Mouse (Mus musculus): Measurements from ENCODE around the gene Lexm. TPM values are rescaled to one million over a fixed set of nuclear protein-coding genes. Genes with fewer than 3 reads are reported as not detected.

The Lexm gene
- total and polyA plus RNA-seq, 3 experiments: 0.19 to 0.21 TPM; not detected in 1

DNA sequence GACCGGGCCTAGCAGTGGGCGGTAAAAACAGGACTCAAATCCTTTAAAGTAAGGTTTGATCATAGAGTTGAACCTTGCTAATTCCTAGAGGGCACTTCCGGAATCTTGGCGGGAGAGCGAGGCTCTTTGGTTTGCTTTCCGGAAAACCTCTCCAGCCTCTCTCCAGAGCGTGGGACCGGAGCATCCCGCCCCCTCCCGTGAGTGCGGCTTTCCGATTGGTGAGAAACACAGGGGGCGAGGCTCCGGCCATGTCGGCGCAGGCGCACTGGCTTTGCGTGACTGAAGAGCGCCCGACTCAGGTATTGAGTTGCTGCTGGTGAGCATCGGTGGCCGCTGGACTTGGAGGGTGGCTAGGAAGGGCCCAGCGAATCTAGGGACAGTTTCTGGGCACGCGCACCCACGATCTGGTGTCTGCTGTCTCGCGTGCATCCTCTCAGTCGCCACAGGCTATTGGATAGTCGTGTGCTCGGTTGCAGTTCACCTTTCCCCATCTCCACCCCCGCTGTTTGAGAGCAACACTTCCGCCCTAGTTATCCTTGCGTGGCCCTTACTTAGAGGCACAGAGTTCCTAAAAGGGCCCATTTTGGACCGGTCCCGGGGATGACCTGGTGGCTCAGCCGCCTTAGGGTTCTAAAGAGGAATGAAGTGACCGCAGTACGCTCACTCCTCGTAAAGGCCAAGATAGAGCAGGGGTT, 33.9 kb upstream of the Lexm start, which contains the start of gene Pars2 (continued):
- TF ChIP-seq MXI1 (IDR thresholded peaks at IDR 0.05; ENCODE audit: low read depth, low read length): peak; percentile 50; the same call in 1 of the 2 replicates
- no peak; the same call in 1 of the 2 replicates for TF ChIP-seq IRF4 (IDR thresholded peaks at IDR 0.05; ENCODE audit: low read depth, low read length)
- no peak for TF ChIP-seq ZNF384 (IDR thresholded peaks at IDR 0.05; ENCODE audit: low read depth, low read length)
- TF ChIP-seq SMC3 (IDR thresholded peaks at IDR 0.05; ENCODE audit: low read depth, low read length): no peak
- TF ChIP-seq JUND (conservative IDR thresholded peaks at IDR 0.05; ENCODE audit: low read depth, low read length): no peak
- TF ChIP-seq MEF2A (IDR thresholded peaks at IDR 0.05; ENCODE audit: borderline replicate concordance, low read depth, low read length): no peak; the same call in 1 of the 2 replicates
- no peak for TF ChIP-seq ZC3H11A (IDR thresholded peaks at IDR 0.05; ENCODE audit: low read depth, low read length)
- TF ChIP-seq PAX5 (IDR thresholded peaks at IDR 0.05; ENCODE audit: low read length): no peak
- 0 out of 2 replicates have a peak, but pooled peaks have one; percentile 27 for TF ChIP-seq ZMIZ1 (IDR thresholded peaks at IDR 0.05; ENCODE audit: low read depth, low read length)
- 0 out of 2 replicates have a peak, but pooled peaks have one; percentile 25 for TF ChIP-seq MYC (IDR thresholded peaks at IDR 0.05; ENCODE audit: low read depth, low read length)
- TF ChIP-seq MAX (IDR thresholded peaks at IDR 0.05; ENCODE audit: low read length): peak; percentile 10; the same call in 1 of the 2 replicates
- peak; percentile 95 for TF ChIP-seq POLR2A (IDR thresholded peaks at IDR 0.05; ENCODE audit: low read depth, low read length)
- TF ChIP-seq MAZ (IDR thresholded peaks at IDR 0.05; ENCODE audit: low read depth, low read length): no peak; the same call in 1 of the 2 replicates
- TF ChIP-seq BHLHE40 (IDR thresholded peaks at IDR 0.05; ENCODE audit: low read depth, low read length): peak; percentile 65
- peak; percentile 77 for TF ChIP-seq TBP (conservative IDR thresholded peaks at IDR 0.05; ENCODE audit: low read depth, low read length)
- TF ChIP-seq CHD2 (IDR thresholded peaks at IDR 0.05; ENCODE audit: low read length): no peak
- no peak for TF ChIP-seq RCOR1 (conservative IDR thresholded peaks at IDR 0.05; ENCODE audit: low read depth, low read length)
- TF ChIP-seq USF1 (IDR thresholded peaks at IDR 0.05; ENCODE audit: low read depth, low read length): no peak

DNA sequence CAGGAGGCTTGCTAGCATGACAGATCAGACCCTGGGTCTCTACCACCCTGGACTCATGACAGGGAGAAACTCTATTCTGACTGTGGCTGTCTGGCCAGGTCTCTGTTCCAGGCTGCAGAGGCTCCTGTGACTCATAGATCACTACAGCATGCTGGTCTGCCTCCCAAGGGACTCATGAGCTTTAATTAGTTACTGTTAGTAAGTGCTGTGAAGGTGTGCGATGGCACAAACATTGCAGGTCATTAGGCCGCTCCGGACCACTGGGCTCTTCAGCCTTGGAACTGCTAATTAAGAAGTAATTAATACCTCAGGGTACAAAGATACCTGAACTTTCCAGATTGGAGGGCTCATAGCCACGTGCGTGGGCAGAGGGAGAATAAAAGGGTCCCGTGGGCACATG, 30.1 kb upstream of the Lexm start:
- dilution Hi-C loops (cut with MboI; ENCODE audit: extremely low pct_ligation_motif_present, extremely low pct_unique_long_range_greater_than_20kb, low sequenced_read_pairs): no loop called here
- no peaks in the 10 kb centered on the region for H3K36me3 ChIP-seq (replicated peaks in 1 of 2; ENCODE audit: control insufficient read depth in 1 of 2, insufficient read depth in 1 of 2, low read length in 1 of 2)
- no peak for TF ChIP-seq NRF1 (IDR thresholded peaks at IDR 0.05; ENCODE audit: low read depth, low read length)
- peak; percentile 42; the same call in 1 of the 2 replicates for TF ChIP-seq MEF2A (IDR thresholded peaks at IDR 0.05; ENCODE audit: borderline replicate concordance, low read depth, low read length)
- TF ChIP-seq BHLHE40 (IDR thresholded peaks at IDR 0.05; ENCODE audit: low read depth, low read length): peak; percentile 38; the same call in 1 of the 2 replicates
- 0 out of 2 replicates have a peak, but pooled peaks have one; percentile 14 for TF ChIP-seq MYC (IDR thresholded peaks at IDR 0.05; ENCODE audit: low read depth, low read length)
- peak; percentile 62 for DNase-seq (ENCODE audit: extremely low read depth)
- H3K27ac ChIP-seq (ENCODE audit: insufficient read depth, low read depth): no peak overlapping the region
- H3K4me2 ChIP-seq (ENCODE audit: insufficient read depth, low read depth, poor library complexity, severe bottlenecking): no peak overlapping the region
- H3K27me3 ChIP-seq (replicated peaks): peaks cover 11% of the 10 kb centered on the region
- no peaks in the 10 kb centered on the region for H3K9me3 ChIP-seq (replicated peaks; ENCODE audit: low read length)
- H3K4me1 ChIP-seq (ENCODE audit: control insufficient read depth in 1 of 2, insufficient read depth in 2 of 2): peaks cover 6 to 32% of the 10 kb centered on the region in 2 experiments
- in situ Hi-C loops (cut with MboI; ENCODE audit: low pct_ligation_motif_present, low pct_unique_long_range_greater_than_20kb, low sequenced_read_pairs): loop anchor here (25.0 kb wide), 1 partner anchor 515 kb away; no protein-coding TSS in a partner anchor
- H3K79me2 ChIP-seq (replicated peaks; ENCODE audit: control insufficient read depth, extremely low read depth, insufficient read depth, poor library complexity, severe bottlenecking): peaks cover 5% of the 10 kb centered on the region
- H3K4me3 ChIP-seq (replicated peaks in 1 of 3; ENCODE audit: low read depth in 2 of 3, low read length in 2 of 3, poor library complexity in 1 of 3): no peak overlapping the region
- H3K9ac ChIP-seq (ENCODE audit: insufficient read depth, low read depth): no peak overlapping the region
